In the genomic region with DNA sequence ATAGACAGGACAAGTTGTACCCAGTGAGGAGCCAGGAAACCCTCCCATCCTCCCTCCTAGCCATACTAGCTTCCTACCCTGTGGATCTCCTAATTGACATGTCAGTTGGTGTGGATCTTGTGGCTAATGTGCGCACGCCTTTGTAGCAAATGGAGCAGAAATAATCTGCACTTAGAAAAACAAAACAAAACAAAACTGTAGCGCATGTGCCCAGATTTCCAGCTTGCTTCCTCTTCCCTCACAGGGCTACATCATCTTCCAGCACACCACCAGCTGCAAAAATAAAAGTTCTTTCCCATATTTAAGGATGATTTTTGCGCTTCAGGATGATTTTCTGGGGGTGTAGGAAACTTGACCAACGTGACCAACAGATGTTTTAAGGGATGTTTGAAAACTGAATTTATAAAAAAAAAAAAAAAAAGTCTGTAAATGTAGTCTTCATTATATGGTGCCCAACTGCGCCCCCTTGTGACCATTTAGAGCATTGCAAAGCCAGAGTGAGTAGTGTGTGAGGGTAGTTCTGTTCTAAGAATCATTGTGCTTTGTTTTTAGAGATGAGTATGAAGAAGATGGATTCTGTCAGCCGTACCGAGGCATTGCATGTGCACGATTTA, we compare ENCODE assay signal across 8 mouse cellular contexts.
DNase-seq lines count a peak whose midpoint lies in the region; ATAC-seq and TF ChIP-seq lines count a peak whose summit lies in the region.

No protein-coding gene starts in this region.

- WGBS in midbrain, embryonic 14.5 days: 37% methylated on average over 9 of the region's 9 CpGs
- WGBS in midbrain, embryonic 15.5 days: 35% methylated on average over 9 of the region's 9 CpGs
- 32% methylated on average over 9 of the region's 9 CpGs for WGBS in intestine, postnatal 0 days
- WGBS in neural tube, embryonic 13.5 days: 28% methylated on average over 9 of the region's 9 CpGs

- no peaks in the 10 kb centered on the region for H3K9me3 ChIP-seq in midbrain, embryonic 14.5 days (ENCODE audit: control insufficient read depth, low read length)
- H3K9me3 ChIP-seq in midbrain, embryonic 15.5 days: no peaks in the 10 kb centered on the region
- no peaks in the 10 kb centered on the region for H3K9me3 ChIP-seq in intestine, postnatal 0 days (ENCODE audit: control insufficient read depth)
- H3K9me3 ChIP-seq in neural tube, embryonic 13.5 days: no peaks in the 10 kb centered on the region

- no peak overlapping the region for H3K4me2 ChIP-seq in midbrain, embryonic 14.5 days (ENCODE audit: low read length)
- H3K4me2 ChIP-seq in midbrain, embryonic 15.5 days: no peak overlapping the region
- no peak overlapping the region for H3K4me2 ChIP-seq in intestine, postnatal 0 days (replicated peaks; ENCODE audit: low read depth)
- H3K4me2 ChIP-seq in neural tube, embryonic 13.5 days: no peak overlapping the region

- no peak for ATAC-seq in midbrain, embryonic 14.5 days (ENCODE audit: low FRiP score, low TSS enrichment)
- no peak for ATAC-seq in midbrain, embryonic 15.5 days (replicated peaks)
- no peak for ATAC-seq in intestine, postnatal 0 days
- peak; percentile 36; the same call in 1 of the 2 replicates for ATAC-seq in neural tube, embryonic 13.5 days (ENCODE audit: low read depth)

- TF ChIP-seq CTCF in intestine, postnatal 0 days (IDR thresholded peaks at IDR 0.05; ENCODE audit: low read depth): peak; percentile 82

- H3K9ac ChIP-seq in midbrain, embryonic 14.5 days (replicated peaks; ENCODE audit: low read length): no peak overlapping the region
- no peak overlapping the region for H3K9ac ChIP-seq in midbrain, embryonic 15.5 days
- H3K9ac ChIP-seq in intestine, postnatal 0 days (ENCODE audit: low read depth, low read length): no peak overlapping the region
- H3K9ac ChIP-seq in neural tube, embryonic 13.5 days: no peak overlapping the region

- peak; percentile 88 for DNase-seq in midbrain, embryonic 14.5 days
- DNase-seq in cerebellum, adult 9-10 months: peak; percentile 88
- DNase-seq in frontal cortex, postnatal 36 days (ENCODE audit: low spot score in 2 of 2): peak; percentile 69 to 84
- DNase-seq in left cerebral cortex, postnatal 10 days (ENCODE audit: extremely low spot score in 1 of 2, low spot score in 2 of 2): peak; percentile 69 to 77
- peak; percentile 22 to 47 for DNase-seq in thymus, postnatal 36 days

- H3K27me3 ChIP-seq in midbrain, embryonic 14.5 days (ENCODE audit: control insufficient read depth, insufficient read depth, low read length): no peaks in the 10 kb centered on the region
- no peaks in the 10 kb centered on the region for H3K27me3 ChIP-seq in midbrain, embryonic 15.5 days (replicated peaks)
- H3K27me3 ChIP-seq in intestine, postnatal 0 days (replicated peaks; ENCODE audit: control insufficient read depth, insufficient read depth, low read length): no peaks in the 10 kb centered on the region
- no peaks in the 10 kb centered on the region for H3K27me3 ChIP-seq in neural tube, embryonic 13.5 days

- H3K4me1 ChIP-seq in midbrain, embryonic 14.5 days (ENCODE audit: control insufficient read depth, insufficient read depth, low read length): 0 out of 2 replicates have a peak, but pooled peaks cover 2% of the 10 kb centered on the region
- H3K4me1 ChIP-seq in midbrain, embryonic 15.5 days: peaks cover 7% of the 10 kb centered on the region
- H3K4me1 ChIP-seq in intestine, postnatal 0 days (replicated peaks; ENCODE audit: control insufficient read depth, insufficient read depth, low read length): no peaks in the 10 kb centered on the region
- no peaks in the 10 kb centered on the region for H3K4me1 ChIP-seq in neural tube, embryonic 13.5 days (replicated peaks)

- no peak overlapping the region for H3K27ac ChIP-seq in midbrain, embryonic 14.5 days (replicated peaks; ENCODE audit: low read depth, low read length)
- H3K27ac ChIP-seq in midbrain, embryonic 15.5 days: no peak overlapping the region
- no peak overlapping the region for H3K27ac ChIP-seq in intestine, postnatal 0 days (ENCODE audit: low read depth, low read length)
- H3K27ac ChIP-seq in neural tube, embryonic 13.5 days (replicated peaks): no peak overlapping the region

- H3K4me3 ChIP-seq in midbrain, embryonic 14.5 days (replicated peaks; ENCODE audit: low read depth, low read length): no peak overlapping the region
- no peak overlapping the region for H3K4me3 ChIP-seq in midbrain, embryonic 15.5 days
- no peak overlapping the region for H3K4me3 ChIP-seq in intestine, postnatal 0 days (ENCODE audit: low read depth, low read length)
- H3K4me3 ChIP-seq in neural tube, embryonic 13.5 days: no peak overlapping the region

- intact Hi-C loops in left cerebral cortex, postnatal 10 days (cut with DNase I): loop anchor here (2.0 to 10.0 kb wide), 4 partner anchors 183 to 453 kb away; a partner anchor contains a TSS

- no peaks in the 10 kb centered on the region for H3K36me3 ChIP-seq in midbrain, embryonic 14.5 days (ENCODE audit: control insufficient read depth, insufficient read depth, low read length)
- H3K36me3 ChIP-seq in midbrain, embryonic 15.5 days (replicated peaks): no peaks in the 10 kb centered on the region
- no peaks in the 10 kb centered on the region for H3K36me3 ChIP-seq in intestine, postnatal 0 days (ENCODE audit: control insufficient read depth, insufficient read depth)
- no peaks in the 10 kb centered on the region for H3K36me3 ChIP-seq in neural tube, embryonic 13.5 days

Comparison
In these comparisons a context has a peak if more than half of its experiments do, and no peak if none do; other contexts are left out.
1. DNase-seq: peak in every context shown above with its lines; median percentile 88 in midbrain, embryonic 14.5 days; 88 in cerebellum, adult 9-10 months; 76 in frontal cortex, postnatal 36 days; 73 in left cerebral cortex, postnatal 10 days; 34 in thymus, postnatal 36 days.